Mouse (Mus musculus): ENCODE measurements around the gene Ppp3ca. TPM values are rescaled to one million over a fixed set of nuclear protein-coding genes. Genes with fewer than 3 reads are reported as not detected.
A peak's percentile ranks its signal among the peaks of the same experiment; 100 is the strongest.

Ppp3ca gene
- total and polyA plus RNA-seq, 3 experiments, result 63.4 to 143 (median 130) TPM

- TF ChIP-seq EP300 (IDR thresholded peaks at IDR 0.05; ENCODE audit: low read length) (no peak), HCFC1 (IDR thresholded peaks at IDR 0.05; ENCODE audit: low read depth, low read length) (no peak), ETS1 (conservative IDR thresholded peaks at IDR 0.05; ENCODE audit: low read depth, low read length) (no peak), JUND (conservative IDR thresholded peaks at IDR 0.05; ENCODE audit: low read depth, low read length) (peak; percentile 9; the same call in 1 of the 2 replicates), KAT2A (IDR thresholded peaks at IDR 0.05; ENCODE audit: insufficient replicate concordance, low read length) (no peak), RAD21 (IDR thresholded peaks at IDR 0.05; ENCODE audit: low read depth, low read length) (peak; percentile 62), POLR2A (IDR thresholded peaks at IDR 0.05; ENCODE audit: low read depth, low read length) (no peak), MAX (IDR thresholded peaks at IDR 0.05; ENCODE audit: low read length) (no peak), IRF4 (IDR thresholded peaks at IDR 0.05; ENCODE audit: low read depth, low read length) (0 out of 2 replicates have a peak, but pooled peaks have one; percentile 49), CTCF (conservative IDR thresholded peaks at IDR 0.05 in 1 of 2, IDR thresholded peaks at IDR 0.05 in 1 of 2; ENCODE audit: low read depth in 2 of 2, low read length in 2 of 2) (peak; percentile 28 to 100; a peak in 2 of 4 replicates), PAX5 (IDR thresholded peaks at IDR 0.05; ENCODE audit: low read length) (no peak), RCOR1 (conservative IDR thresholded peaks at IDR 0.05; ENCODE audit: low read depth, low read length) (no peak), ZC3H11A (IDR thresholded peaks at IDR 0.05; ENCODE audit: low read depth, low read length) (peak; percentile 53), BHLHE40 (IDR thresholded peaks at IDR 0.05; ENCODE audit: low read depth, low read length) (no peak), SIN3A (IDR thresholded peaks at IDR 0.05; ENCODE audit: low read length) (no peak), TBP (conservative IDR thresholded peaks at IDR 0.05; ENCODE audit: low read depth, low read length) (no peak), SMC3 (IDR thresholded peaks at IDR 0.05; ENCODE audit: low read depth, low read length) (peak; percentile 94)
- Histone ChIP-seq H3K27me3 (replicated peaks) (no peaks in the 10 kb centered on the region), H3K27ac (ENCODE audit: insufficient read depth, low read depth) (no peak overlapping the region), H3K9me3 (replicated peaks; ENCODE audit: low read length) (no peaks in the 10 kb centered on the region), H3K36me3 (replicated peaks in 1 of 2; ENCODE audit: control insufficient read depth in 1 of 2, insufficient read depth in 1 of 2, low read length in 1 of 2) (peaks cover 40 to 86% of the 10 kb centered on the region in 2 experiments), H3K79me2 (replicated peaks; ENCODE audit: control insufficient read depth, extremely low read depth, insufficient read depth, poor library complexity, severe bottlenecking) (no peaks in the 10 kb centered on the region), H3K4me1 (ENCODE audit: control insufficient read depth in 1 of 2, insufficient read depth in 2 of 2) (no peaks in the 10 kb centered on the region), H3K4me3 (replicated peaks in 1 of 3; ENCODE audit: low read depth in 2 of 3, low read length in 2 of 3, poor library complexity in 1 of 3) (no peak overlapping the region), H3K9ac (ENCODE audit: insufficient read depth, low read depth) (no peak overlapping the region), H3K4me2 (ENCODE audit: insufficient read depth, low read depth, poor library complexity, severe bottlenecking) (no peak overlapping the region)
- dilution Hi-C loops (cut with MboI; ENCODE audit: extremely low pct_ligation_motif_present, extremely low pct_unique_long_range_greater_than_20kb, low sequenced_read_pairs) (no loop called here), in situ Hi-C loops (cut with MboI; ENCODE audit: low pct_ligation_motif_present, low pct_unique_long_range_greater_than_20kb, low sequenced_read_pairs) (no loop called here)
- peak; percentile 68 for DNase-seq (ENCODE audit: extremely low read depth)
Measured at GRCm38 (mm10) chr3:136905577-136905976, 235.7 kb downstream of the Ppp3ca start.

DNA sequence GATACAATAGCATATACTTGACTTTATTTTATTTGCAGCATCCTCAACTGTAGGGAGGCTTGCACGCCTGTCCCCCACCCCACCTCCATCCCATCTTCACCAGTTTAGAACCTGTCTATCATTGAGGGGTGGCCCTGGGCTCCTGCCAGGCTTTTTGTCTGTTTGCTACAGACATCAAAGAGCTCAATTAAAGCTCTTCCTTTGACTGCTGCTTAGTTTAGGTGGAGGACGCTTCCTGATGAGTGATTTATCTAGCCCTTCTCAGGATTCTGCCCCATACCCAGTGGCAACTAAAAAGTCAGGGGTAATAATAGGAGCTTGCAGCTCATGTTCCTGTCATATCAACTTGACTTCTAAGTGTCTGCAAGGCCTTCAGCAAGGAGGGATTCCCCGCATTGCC is 239.6 kb downstream of the Ppp3ca start:
- dilution Hi-C loops (cut with MboI; ENCODE audit: extremely low pct_ligation_motif_present, extremely low pct_unique_long_range_greater_than_20kb, low sequenced_read_pairs), result no loop called here
- in situ Hi-C loops (cut with MboI; ENCODE audit: low pct_ligation_motif_present, low pct_unique_long_range_greater_than_20kb, low sequenced_read_pairs), result no loop called here
- peaks cover 22 to 83% of the 10 kb centered on the region in 2 experiments for H3K36me3 ChIP-seq (replicated peaks in 1 of 2; ENCODE audit: control insufficient read depth in 1 of 2, insufficient read depth in 1 of 2, low read length in 1 of 2)

More for the DNA sequence above, 239.6 kb downstream of the Ppp3ca start:
- Histone ChIP-seq H3K79me2 (replicated peaks; ENCODE audit: control insufficient read depth, extremely low read depth, insufficient read depth, poor library complexity, severe bottlenecking) (no peaks in the 10 kb centered on the region), H3K27me3 (replicated peaks) (no peaks in the 10 kb centered on the region), H3K4me3 (replicated peaks in 1 of 3; ENCODE audit: low read depth in 2 of 3, low read length in 2 of 3, poor library complexity in 1 of 3) (no peak overlapping the region), H3K27ac (ENCODE audit: insufficient read depth, low read depth) (no peak overlapping the region), H3K9ac (ENCODE audit: insufficient read depth, low read depth) (no peak overlapping the region), H3K4me1 (ENCODE audit: control insufficient read depth in 1 of 2, insufficient read depth in 2 of 2) (peaks cover 8 to 24% of the 10 kb centered on the region in 2 experiments), H3K4me2 (ENCODE audit: insufficient read depth, low read depth, poor library complexity, severe bottlenecking) (no peak overlapping the region), H3K9me3 (replicated peaks; ENCODE audit: low read length) (no peaks in the 10 kb centered on the region)
- TF ChIP-seq MAZ (IDR thresholded peaks at IDR 0.05; ENCODE audit: low read depth, low read length), result no peak
- TF ChIP-seq NRF1 (IDR thresholded peaks at IDR 0.05; ENCODE audit: low read depth, low read length), result no peak
- no peak for TF ChIP-seq MYC (IDR thresholded peaks at IDR 0.05; ENCODE audit: low read depth, low read length)
- TF ChIP-seq JUND (conservative IDR thresholded peaks at IDR 0.05; ENCODE audit: low read depth, low read length), result no peak
- TF ChIP-seq MXI1 (IDR thresholded peaks at IDR 0.05; ENCODE audit: low read depth, low read length), result no peak
- TF ChIP-seq RAD21 (IDR thresholded peaks at IDR 0.05; ENCODE audit: low read depth, low read length), result no peak
- no peak for TF ChIP-seq BHLHE40 (IDR thresholded peaks at IDR 0.05; ENCODE audit: low read depth, low read length)
- TF ChIP-seq ZNF384 (IDR thresholded peaks at IDR 0.05; ENCODE audit: low read depth, low read length), result no peak
- TF ChIP-seq MEF2A (IDR thresholded peaks at IDR 0.05; ENCODE audit: borderline replicate concordance, low read depth, low read length), result no peak
- TF ChIP-seq USF1 (IDR thresholded peaks at IDR 0.05; ENCODE audit: low read depth, low read length), result no peak
- TF ChIP-seq USF2 (conservative IDR thresholded peaks at IDR 0.05; ENCODE audit: low read depth, low read length), result no peak
- TF ChIP-seq POLR2A (IDR thresholded peaks at IDR 0.05; ENCODE audit: low read depth, low read length), result no peak
- TF ChIP-seq CHD2 (IDR thresholded peaks at IDR 0.05; ENCODE audit: low read length), result no peak
- no peak for TF ChIP-seq PAX5 (IDR thresholded peaks at IDR 0.05; ENCODE audit: low read length)
- DNase-seq (ENCODE audit: extremely low read depth), result no peak

All from CH12.LX (cell line).